Mouse (Mus musculus): ENCODE results near the gene Svs4.
"Not testable (repeated sequence)": the region's sequence is repeated elsewhere in the genome, so short reads cannot be mapped to it uniquely, and the experiment has no call there.

The Svs4 gene

DNA sequence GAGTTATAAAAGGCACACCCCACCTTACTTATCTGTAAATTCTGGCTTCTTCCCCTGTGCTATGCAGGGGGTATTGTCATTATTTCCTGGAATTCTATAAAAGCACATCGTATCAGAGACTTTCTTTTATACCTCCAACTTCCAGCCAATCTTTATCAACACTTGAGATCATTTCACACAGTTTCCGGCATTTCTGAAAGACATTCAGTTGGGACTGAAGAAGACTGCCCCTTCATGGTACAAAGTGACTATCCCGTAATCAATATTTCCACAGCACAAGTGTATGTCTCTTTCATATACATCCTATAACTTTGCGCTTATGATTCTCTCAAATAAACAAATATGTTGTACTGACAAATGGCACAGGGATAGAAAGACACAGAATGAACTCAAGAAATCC lies at the start of gene Svs4:
TSS of gene Svs4 (minus strand) at position 101 of the 400 bp plus-strand sequence.
- DNase-seq: no peak

DNA sequence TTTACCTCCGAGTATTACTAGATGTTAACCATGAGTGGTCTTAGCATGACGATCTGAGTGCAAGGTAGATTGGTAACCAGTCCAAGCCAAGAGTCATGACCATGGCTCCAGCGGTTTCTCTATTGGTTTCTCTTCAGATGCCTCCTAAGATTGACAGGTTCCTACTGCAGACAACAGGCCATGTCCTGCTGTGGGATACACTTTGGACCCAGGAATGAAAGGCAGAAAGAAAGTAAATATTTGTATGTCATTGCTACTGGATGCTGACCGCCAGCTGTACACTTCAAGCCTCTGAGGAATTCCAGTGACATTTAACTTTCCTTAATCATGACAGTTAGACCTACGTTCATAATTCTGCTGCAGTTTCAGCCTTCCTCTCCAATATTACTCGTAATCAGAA lies 42.7 kb upstream of the Svs4 start:
- DNase-seq: no peak

DNA sequence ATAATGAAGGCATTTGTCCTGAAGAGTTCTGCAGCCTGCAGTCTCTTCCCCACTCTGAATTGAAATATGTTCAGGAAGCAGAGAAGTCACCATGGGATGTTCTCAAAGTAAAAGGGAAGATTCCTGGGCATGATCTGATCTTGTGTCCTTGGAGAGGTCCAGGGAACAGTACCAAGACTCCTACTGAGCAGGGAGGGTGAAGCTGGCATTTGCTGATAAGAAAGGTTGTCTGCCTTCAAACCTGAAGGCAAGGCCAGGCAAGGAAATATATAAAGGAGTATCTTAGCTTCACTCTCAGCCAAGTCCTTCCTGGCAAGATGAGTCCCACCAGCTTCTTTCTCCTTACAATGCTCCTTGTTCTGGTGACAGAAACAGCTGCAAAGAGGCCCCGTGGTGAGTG lies 38.2 kb upstream of the Svs4 start, which contains the start of gene Svs6:
TSS of gene Svs6 (plus strand) at position 301 of the 400 bp plus-strand sequence.
- DNase-seq: not testable (repeated sequence)

DNA sequence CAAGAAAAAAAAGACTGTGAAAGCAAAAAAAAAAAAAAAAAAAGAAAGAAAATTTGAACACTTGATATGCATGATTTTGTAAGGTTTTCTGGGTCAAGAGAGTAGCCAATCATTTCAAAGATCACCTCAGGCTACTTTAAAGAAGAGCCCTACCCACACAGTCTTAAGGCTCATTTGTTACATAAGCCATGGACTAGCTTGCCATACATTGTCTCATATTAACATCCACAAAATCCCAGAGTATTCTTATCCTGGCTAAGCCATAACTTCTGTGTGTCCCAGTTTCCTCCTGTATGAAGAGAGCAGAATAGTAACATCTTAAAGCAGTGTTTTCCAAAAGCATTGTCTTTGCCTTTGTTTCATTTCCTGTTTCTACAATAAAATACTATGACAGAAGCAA lies 37.2 kb upstream of the Svs4 start:
- not testable (repeated sequence) for DNase-seq

DNA sequence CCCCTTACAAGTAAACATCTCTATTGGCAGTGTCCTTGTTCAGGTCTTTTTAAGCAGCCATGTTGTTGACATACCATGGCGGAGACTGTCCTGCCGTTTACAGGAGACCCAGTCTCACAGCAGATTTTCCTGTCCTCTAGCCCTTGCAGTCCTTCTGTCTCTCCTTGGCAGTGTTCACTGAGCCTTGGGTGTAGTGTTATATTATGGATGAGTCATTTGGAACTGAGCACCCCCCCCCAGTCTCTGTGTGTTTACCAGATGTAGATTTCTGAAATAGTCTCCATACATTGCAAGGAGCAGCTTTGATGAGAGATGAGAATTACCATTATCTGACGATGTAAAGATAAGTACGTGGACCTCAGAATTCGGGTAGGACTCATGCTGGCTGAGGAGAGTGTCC lies 34.3 kb upstream of the Svs4 start:
- no peak for DNase-seq

DNA sequence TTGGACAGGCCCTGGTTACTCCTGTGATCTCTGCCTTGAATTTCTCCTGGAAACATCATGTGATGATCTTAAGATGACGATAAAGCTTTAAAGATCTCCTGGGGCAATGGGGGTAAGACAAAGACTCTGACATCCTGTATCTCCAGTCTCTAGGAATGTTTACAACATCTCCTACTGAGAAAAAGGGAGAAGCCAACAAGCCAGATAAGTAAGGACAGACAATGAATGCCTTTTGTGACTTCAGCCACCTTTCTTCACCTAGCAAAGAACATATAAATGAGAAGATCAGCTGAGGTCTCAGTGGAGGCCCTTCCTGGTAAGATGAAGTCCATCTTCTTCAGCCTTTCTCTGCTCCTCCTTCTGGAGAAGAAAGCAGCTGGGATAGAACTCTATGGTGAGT lies 10.7 kb upstream of the Svs4 start, which contains the start of gene Svs3a:
TSS of gene Svs3a (plus strand) at position 301 of the 400 bp plus-strand sequence.
- not testable (repeated sequence) for DNase-seq

DNA sequence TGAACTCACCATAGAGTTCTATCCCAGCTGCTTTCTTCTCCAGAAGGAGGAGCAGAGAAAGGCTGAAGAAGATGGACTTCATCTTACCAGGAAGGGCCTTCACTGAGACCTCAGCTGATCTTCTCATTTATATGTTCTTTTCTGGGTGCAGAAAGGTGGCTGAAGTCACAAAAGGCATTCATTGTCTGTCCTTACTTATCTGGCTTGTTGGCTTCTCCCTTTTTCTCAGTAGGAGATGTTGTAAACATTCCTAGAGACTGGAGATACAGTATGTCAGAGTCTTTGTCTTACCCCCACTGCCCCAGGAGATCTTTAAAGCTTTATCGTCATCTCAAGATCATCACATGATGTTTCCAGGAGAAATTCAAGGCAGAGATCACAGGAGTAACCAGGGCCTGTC lies 21.7 kb downstream of the Svs4 start, which contains the start of gene Svs3b:
TSS of gene Svs3b (minus strand) at position 101 of the 400 bp plus-strand sequence.
- DNase-seq: not testable (repeated sequence)

DNA sequence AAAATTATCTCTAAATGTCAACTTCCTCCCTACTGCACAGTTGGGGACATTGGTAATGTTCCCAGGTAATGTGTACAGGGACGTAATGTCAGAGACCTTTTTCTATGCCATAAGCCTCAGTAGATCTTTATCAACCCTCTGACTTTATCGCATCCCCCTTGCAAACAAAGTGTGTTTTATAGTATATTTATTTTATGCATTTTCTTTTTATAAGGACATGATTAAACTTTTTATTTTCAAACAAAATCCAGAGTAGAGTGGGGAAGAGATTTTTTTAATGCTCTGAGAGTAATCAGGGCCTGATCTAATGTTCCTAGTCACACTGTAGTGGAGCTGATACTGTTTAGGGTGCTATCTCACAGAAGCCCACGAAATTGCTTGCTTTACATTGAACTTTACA lies 39.9 kb downstream of the Svs4 start, which contains the start of gene Svs2:
TSS of gene Svs2 (minus strand) at position 101 of the 400 bp plus-strand sequence.
- no peak for DNase-seq

DNA sequence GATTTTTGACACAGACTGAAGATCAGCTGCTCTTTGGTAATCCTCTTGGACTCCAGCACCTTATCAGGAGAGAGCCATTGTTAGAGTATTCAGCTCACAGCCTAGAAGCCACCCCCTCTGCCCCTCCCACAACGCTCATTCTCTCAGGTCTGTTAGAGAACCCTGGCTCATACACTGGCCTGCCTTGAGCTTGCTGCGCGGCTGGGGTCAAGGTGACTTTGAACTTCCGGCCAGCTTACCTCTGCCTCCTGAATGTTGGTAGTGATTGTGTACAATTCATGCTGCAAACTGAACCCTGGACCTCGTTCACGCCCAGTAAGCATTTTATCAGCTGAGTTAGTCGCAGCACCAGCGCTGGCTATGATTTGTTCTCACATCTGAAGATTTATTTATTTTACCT lies 45.6 kb downstream of the Svs4 start:
- no peak for DNase-seq

DNA sequence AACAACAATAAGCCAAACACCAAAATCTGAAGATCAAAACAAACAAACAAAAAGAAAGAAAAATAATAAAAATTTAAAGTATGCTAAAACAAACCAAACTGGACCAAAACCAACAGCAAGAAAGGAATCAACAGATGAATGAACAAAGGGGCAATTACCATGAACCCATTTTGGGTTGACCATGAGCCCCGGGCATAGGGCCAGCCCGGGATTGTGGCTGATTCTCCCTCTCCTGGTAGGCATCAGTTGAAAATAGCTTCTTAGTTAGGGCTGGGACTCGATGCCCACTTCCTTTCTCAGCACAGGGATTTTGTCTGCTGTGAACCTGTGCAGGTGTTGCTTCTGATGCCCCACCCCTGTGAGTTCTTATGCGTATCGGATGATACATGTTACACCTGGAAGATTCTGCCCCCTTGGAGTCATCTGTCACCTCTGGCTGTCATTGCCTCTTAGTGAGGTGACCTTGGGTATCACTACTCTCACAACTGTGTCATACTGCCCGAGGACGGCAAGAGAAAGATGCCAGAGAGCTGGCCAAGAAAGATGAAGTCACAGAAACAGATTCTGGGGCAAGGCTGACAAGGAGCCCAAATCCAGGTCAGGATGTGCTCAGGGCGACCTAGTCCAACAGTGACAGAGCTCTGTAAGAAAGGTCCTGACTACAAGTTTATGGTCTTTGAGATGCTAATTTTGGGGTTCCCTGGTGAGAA lies 49.7 kb downstream of the Svs4 start:
- no peak for DNase-seq

All from cerebellum, adult 11-12 months (tissue).